Mouse (Mus musculus): ENCODE measurements around the gene Atg4b.

DNA sequence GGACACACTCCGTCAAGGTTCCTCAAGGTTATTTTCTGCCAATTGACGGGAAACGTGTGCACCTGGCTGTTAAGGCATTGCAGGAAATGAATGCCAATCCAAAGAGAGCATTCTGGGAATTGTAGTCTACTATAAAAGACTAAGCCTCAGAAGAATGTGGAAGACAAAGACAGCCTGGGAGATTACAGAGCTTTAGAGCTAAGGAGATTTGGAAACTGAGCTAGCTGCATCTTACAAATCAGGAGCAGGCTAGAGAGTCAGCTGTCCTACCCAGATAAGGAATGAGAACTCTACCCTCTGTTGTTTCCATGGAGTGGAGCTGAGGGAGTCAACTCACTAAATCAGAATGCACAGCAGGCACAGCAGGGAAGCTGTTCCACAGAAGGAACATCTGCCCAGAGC is 19.4 kb upstream of the Atg4b start:
- TF ChIP-seq CHD2 (IDR thresholded peaks at IDR 0.05; ENCODE audit: low read depth, low read length) (no peak), MAFK (IDR thresholded peaks at IDR 0.05; ENCODE audit: insufficient read depth, low read depth, low read length) (no peak)
